In genomic region chr4:149307596-149308490, GRCm38 (mm10) we compare ENCODE assay signal across 8 mouse cellular contexts. TPM values are rescaled to one million over a fixed set of nuclear protein-coding genes. Genes with fewer than 3 reads are reported as not detected.
DNase-seq lines count a peak whose midpoint lies in the region; ATAC-seq lines count a peak whose summit lies in the region.

Kif1b (minus strand) TSS chr4:149307693.

- peak; percentile 96 for DNase-seq in adipocyte (ENCODE audit: low spot score)
- DNase-seq in embryo, embryonic 10 days (ENCODE audit: low spot score) = peak; percentile 99
- peak; percentile 98 for DNase-seq in gastrocnemius, postnatal 14 days
- DNase-seq in left cerebral cortex, postnatal 10 days (ENCODE audit: extremely low spot score in 1 of 2, low spot score in 2 of 2) = peak; percentile 98
- peak; percentile 99 for DNase-seq in right cerebral cortex, postnatal 25 days
- peak; percentile 96 to 99 for DNase-seq in urinary bladder, postnatal 4 days (ENCODE audit: low spot score in 2 of 2)

- peak; percentile 94 for ATAC-seq in inflammation-experienced regulatory T-cells, adult 6 months
- peak; percentile 99 for ATAC-seq in megakaryocyte-erythroid progenitor cell, adult 5-6 weeks (replicated peaks; ENCODE audit: low FRiP score, low TSS enrichment, poor library complexity, severe bottlenecking)

- intact Hi-C loops in gastrocnemius, postnatal 14 days (cut with DNase I; ENCODE audit: low total_unique reads) = no loop called here
- intact Hi-C loops in left cerebral cortex, postnatal 10 days (cut with DNase I) = loop anchor here (5.0 kb wide), 1 partner anchor 36 kb away; no protein-coding TSS in a partner anchor

RNA-seq across cellular contexts. Expression of gene Kif1b, which starts in this region (rescaled TPM):
- total RNA-seq in gastrocnemius, postnatal 14 days (2021) = 100 to 1,000 TPM; 221 to 265 TPM
- 10 to 100 TPM in 2 of 3 experiments, 1 to 10 TPM in 1; 7.9 to 19.7 (median 16.6) TPM for polyA plus RNA-seq in inflammation-experienced regulatory T-cells, adult 6 months (2017; shearing (Covaris generic))
- total RNA-seq in left cerebral cortex, postnatal 10 days (2021) = 100 to 1,000 TPM; 427 to 448 TPM
- 7.9 and 8.1 TPM in 2 replicates for total RNA-seq in megakaryocyte-erythroid progenitor cell, adult 5-6 weeks (2014; fragmentation: Nextera tagmentation)
- total RNA-seq in megakaryocyte-erythroid progenitor cell, adult 5-6 weeks (2017) = 4.6 and 5.8 TPM in 2 replicates

Comparison
In these comparisons a context has a peak if more than half of its experiments do, and no peak if none do; other contexts are left out.
1. Peak in every context shown above with its lines: DNase-seq and ATAC-seq.
2. RNA of gene Kif1b (total RNA-seq): 427 to 448 TPM in left cerebral cortex, postnatal 10 days and 221 to 265 TPM in gastrocnemius, postnatal 14 days; 4.6 to 8.1 TPM in megakaryocyte-erythroid progenitor cell, adult 5-6 weeks; every median in the first group is over 10 times any median in the second.